Mouse (Mus musculus): ENCODE data around the gene Gm20388. TPM values are rescaled to one million over a fixed set of nuclear protein-coding genes. Genes with fewer than 3 reads are reported as not detected.

Gm20388 gene
- polyA plus RNA-seq, 1 experiment from 2014 or later: 5.5 TPM

DNA sequence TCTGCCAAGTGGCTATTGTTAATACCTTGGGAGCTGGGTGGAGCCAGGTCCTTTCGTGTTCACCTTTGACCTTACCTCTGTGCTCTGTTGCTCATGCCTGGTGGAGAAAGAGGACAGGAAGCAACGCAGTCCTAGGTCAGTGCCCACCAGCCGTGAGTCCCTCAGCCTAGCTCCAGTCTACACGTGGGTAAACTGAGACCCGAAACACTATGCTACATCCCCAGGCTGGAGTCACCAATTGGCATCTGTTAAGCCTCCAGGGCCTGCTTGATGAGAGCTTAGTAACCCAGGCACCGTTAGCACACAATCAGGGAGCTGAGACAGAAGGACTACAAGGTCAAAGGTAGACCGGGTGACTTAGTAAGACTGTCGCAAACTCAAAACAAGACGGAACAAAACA lies 1087.3 kb downstream of the Gm20388 start:
- H3K4me3 ChIP-seq: no peak overlapping the region
- no peak overlapping the region for H3K27ac ChIP-seq
- no peaks in the 10 kb centered on the region for H3K36me3 ChIP-seq (replicated peaks)
- no peaks in the 10 kb centered on the region for H3K9me3 ChIP-seq
- peaks cover 12% of the 10 kb centered on the region for H3K4me1 ChIP-seq
- H3K27me3 ChIP-seq (ENCODE audit: poor library complexity, severe bottlenecking): peaks cover 32% of the 10 kb centered on the region
- WGBS: 83% methylated on average over 9 of the region's 9 CpGs
- DNase-seq (ENCODE audit: extremely low spot score, low spot score): no peak

DNA sequence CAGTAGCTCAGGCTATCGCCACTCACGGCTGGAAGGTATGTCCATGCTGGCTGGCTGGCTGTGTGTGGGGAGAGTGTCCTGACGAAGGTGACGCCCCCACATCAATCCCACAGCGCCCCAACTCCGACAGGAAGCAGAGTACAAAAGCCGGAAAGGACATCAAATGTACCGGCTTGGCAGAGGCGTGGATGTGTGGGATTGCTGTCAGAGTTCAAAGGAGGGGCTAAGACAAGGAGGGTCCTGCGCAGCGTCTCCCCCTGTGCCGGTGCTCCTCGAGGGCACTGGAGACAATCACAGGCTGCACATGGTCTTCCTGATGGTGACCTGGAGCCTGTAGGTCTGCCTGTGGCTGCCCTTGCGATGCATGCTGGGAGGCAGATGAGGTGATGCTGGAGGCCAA lies 1088.3 kb downstream of the Gm20388 start:
- WGBS: 85% methylated on average over 14 of the region's 14 CpGs
- Histone ChIP-seq H3K9me3 (no peaks in the 10 kb centered on the region), H3K27me3 (ENCODE audit: poor library complexity, severe bottlenecking) (peaks cover 36% of the 10 kb centered on the region)

DNA sequence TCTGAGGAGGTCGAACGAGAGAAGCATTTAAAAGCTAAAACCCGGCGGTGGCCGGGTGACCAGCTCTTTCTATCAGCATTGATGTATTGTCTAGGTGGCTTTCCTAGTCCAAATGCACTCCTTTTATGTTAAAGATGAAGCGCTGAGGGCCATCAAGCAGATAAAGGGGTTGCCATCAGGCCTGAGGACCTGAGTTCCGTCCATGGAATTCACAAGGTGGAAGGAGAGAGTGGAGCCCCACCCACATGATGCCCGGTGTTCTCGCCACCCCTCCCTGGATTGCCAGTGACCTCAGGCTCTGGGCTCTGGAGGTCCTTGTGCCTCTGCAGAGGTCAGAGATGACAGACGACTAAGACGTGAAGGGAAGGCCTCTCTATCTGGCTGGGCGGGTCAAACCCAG lies 1091.3 kb downstream of the Gm20388 start:
- Histone ChIP-seq H3K27me3 (ENCODE audit: poor library complexity, severe bottlenecking) (peaks cover 15% of the 10 kb centered on the region), H3K4me1 (peaks cover 12% of the 10 kb centered on the region), H3K27ac (no peak overlapping the region), H3K4me3 (no peak overlapping the region), H3K36me3 (replicated peaks) (no peaks in the 10 kb centered on the region), H3K9me3 (peaks cover 8% of the 10 kb centered on the region; the same call in 1 of the 2 replicates)
- 80% methylated on average over 12 of the region's 12 CpGs for WGBS
- DNase-seq (ENCODE audit: extremely low spot score, low spot score): no peak

More for the DNA sequence above, 1088.3 kb downstream of the Gm20388 start:
- no peak for DNase-seq (ENCODE audit: extremely low spot score, low spot score)
- Histone ChIP-seq H3K4me1 (peaks cover 16% of the 10 kb centered on the region), H3K36me3 (replicated peaks) (no peaks in the 10 kb centered on the region), H3K4me3 (no peak overlapping the region), H3K27ac (no peak overlapping the region)

- no peak for DNase-seq (ENCODE audit: extremely low spot score, low spot score)
- WGBS: 69% methylated on average over 17 of the region's 17 CpGs
Measured at GRCm38 (mm10) chr8:121002871-121003539, 1092.4 kb downstream of the Gm20388 start.

DNA sequence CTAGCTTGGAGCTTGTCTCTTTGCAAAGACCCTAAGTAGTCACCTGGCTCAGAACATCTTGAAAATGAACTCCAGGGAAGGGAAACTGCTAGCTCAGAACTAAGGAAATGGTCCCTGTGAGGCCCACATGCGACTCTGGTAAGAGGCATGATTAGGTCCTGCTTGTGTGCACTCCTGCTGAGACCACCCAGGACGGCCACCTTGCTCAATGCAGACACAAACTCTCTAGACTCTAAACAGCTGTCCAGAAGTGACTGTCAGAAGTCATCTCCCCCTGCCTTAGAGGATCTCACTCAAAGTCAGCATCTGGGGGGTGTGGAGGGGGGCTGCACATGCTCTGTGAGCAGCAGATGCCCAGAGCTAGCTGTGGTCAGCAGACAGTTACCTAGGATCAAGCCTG lies 1093.0 kb downstream of the Gm20388 start:
- Histone ChIP-seq H3K27me3 (ENCODE audit: poor library complexity, severe bottlenecking) (peaks cover 10% of the 10 kb centered on the region; the same call in 1 of the 2 replicates), H3K4me1 (peaks cover 9% of the 10 kb centered on the region), H3K36me3 (replicated peaks) (no peaks in the 10 kb centered on the region), H3K9me3 (peaks cover 8% of the 10 kb centered on the region; the same call in 1 of the 2 replicates), H3K27ac (no peak overlapping the region), H3K4me3 (no peak overlapping the region)
- no peak for DNase-seq (ENCODE audit: extremely low spot score, low spot score)
- 65% methylated on average over 2 of the region's 2 CpGs for WGBS

More at GRCm38 (mm10) chr8:121002871-121003539, 1092.4 kb downstream of the Gm20388 start:
- no peak overlapping the region for H3K27ac ChIP-seq
- H3K36me3 ChIP-seq (replicated peaks): no peaks in the 10 kb centered on the region
- H3K4me3 ChIP-seq: no peak overlapping the region
- H3K9me3 ChIP-seq: peaks cover 8% of the 10 kb centered on the region; the same call in 1 of the 2 replicates
- H3K4me1 ChIP-seq: peaks cover 9% of the 10 kb centered on the region
- H3K27me3 ChIP-seq (ENCODE audit: poor library complexity, severe bottlenecking): peaks cover 10% of the 10 kb centered on the region; the same call in 1 of the 2 replicates

DNA sequence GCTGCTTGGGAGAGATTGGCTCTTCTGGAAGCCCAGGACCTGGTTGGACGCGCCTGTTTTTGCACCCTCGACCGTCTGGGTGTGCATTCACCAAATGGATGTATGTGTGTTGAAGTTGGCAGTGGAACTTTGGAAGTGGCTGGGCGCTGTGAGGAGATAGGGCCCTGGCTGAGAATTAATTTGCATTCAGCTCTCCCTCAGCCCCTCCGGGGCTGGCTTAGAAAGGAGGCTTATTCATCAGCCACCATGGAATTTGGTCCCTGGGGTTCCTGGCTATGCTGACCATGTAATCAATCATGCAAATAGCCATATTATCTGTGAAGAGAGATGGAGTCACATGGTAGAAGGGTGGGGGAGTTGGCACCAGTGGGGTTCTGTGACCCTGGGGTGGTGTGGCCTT lies 1102.7 kb downstream of the Gm20388 start:
- Histone ChIP-seq H3K27ac (no peak overlapping the region), H3K4me1 (peaks cover 19% of the 10 kb centered on the region), H3K4me3 (no peak overlapping the region), H3K36me3 (replicated peaks) (no peaks in the 10 kb centered on the region), H3K9me3 (no peaks in the 10 kb centered on the region), H3K27me3 (ENCODE audit: poor library complexity, severe bottlenecking) (peaks cover 55% of the 10 kb centered on the region)
- no peak for DNase-seq (ENCODE audit: extremely low spot score, low spot score)
- 60% methylated on average over 6 of the region's 6 CpGs for WGBS

DNA sequence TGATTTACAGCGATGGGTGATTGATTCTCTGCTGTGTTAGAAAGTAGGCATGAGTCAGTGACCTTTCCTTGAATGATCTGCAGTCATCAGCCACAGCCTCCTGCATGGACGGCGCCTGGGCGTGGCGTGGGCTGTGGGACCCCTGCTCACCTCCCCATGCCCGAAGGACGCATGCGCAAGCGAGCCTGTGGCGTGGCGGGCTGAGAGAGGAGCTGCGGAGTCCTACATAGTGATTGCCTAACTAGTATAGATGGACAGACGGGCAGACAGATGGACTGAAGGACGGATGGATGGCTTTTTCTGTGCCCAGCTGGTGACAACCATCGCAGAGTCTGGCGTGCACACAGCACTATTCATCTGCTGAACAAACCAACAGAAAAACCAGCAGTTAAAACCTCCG lies 1106.0 kb downstream of the Gm20388 start:
- DNase-seq (ENCODE audit: extremely low spot score, low spot score): no peak
- H3K4me3 ChIP-seq: no peak overlapping the region
- H3K27ac ChIP-seq: no peak overlapping the region
- H3K27me3 ChIP-seq (ENCODE audit: poor library complexity, severe bottlenecking): peaks cover 49% of the 10 kb centered on the region
- H3K36me3 ChIP-seq (replicated peaks): no peaks in the 10 kb centered on the region
- H3K9me3 ChIP-seq: no peaks in the 10 kb centered on the region
- H3K4me1 ChIP-seq: peaks cover 29% of the 10 kb centered on the region
- WGBS: 89% methylated on average over 17 of the region's 17 CpGs

DNA sequence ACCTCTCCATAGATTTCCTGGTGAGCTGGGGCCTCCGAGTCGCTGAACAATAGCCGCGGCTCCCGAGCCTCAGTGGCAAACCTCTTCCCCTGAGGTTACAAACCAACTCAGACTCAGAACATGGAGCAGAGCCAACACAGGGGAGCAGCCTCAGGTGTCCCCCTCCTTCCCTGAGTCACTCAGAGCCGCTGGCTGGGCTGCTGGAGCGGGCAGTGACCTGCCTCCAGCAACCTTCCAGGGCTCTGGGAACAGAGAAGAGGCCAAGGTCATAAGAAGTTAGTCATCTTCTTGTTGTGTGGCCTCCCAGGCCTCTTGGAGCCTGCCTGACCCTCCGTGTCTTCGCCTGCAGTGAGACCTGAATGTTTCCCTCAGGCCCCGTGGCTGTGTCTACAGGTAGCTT lies 1107.6 kb downstream of the Gm20388 start:
- 86% methylated on average over 10 of the region's 10 CpGs for WGBS
- peaks cover 28% of the 10 kb centered on the region for H3K4me1 ChIP-seq
- no peak overlapping the region for H3K27ac ChIP-seq
- H3K9me3 ChIP-seq: no peaks in the 10 kb centered on the region
- DNase-seq (ENCODE audit: extremely low spot score, low spot score): no peak
- no peaks in the 10 kb centered on the region for H3K36me3 ChIP-seq (replicated peaks)
- H3K27me3 ChIP-seq (ENCODE audit: poor library complexity, severe bottlenecking): peaks cover 56% of the 10 kb centered on the region
- H3K4me3 ChIP-seq: no peak overlapping the region

GRCm38 (mm10) chr8:121021488-121021887 lies 1110.8 kb downstream of the Gm20388 start:
- no peak overlapping the region for H3K27ac ChIP-seq
- no peak overlapping the region for H3K4me3 ChIP-seq
- peaks cover 63% of the 10 kb centered on the region for H3K27me3 ChIP-seq (ENCODE audit: poor library complexity, severe bottlenecking)
- no peak for DNase-seq (ENCODE audit: extremely low spot score, low spot score)
- 62% methylated on average over 12 of the region's 12 CpGs for WGBS
- no peaks in the 10 kb centered on the region for H3K36me3 ChIP-seq (replicated peaks)
- H3K9me3 ChIP-seq: no peaks in the 10 kb centered on the region
- H3K4me1 ChIP-seq: peaks cover 33% of the 10 kb centered on the region

DNA sequence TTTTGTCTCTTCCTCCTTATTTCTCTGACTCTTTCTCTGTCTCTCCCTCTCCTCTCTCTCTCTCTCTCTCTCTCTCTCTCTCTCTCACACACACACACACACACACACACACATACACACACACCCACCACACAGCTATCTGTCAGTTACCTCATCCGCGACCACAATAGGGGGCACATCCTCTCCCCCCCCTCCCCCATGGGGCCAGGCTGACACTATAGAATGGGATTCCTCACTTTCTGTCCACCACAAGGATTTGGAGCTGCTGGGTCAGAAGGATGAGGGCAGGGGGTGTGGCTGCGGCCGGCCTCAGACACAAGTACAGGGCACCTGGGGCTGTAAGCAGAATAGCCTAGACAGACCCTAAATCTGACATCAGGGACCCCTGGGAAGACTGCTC lies 1112.4 kb downstream of the Gm20388 start:
- DNase-seq (ENCODE audit: extremely low spot score, low spot score): no peak

DNA sequence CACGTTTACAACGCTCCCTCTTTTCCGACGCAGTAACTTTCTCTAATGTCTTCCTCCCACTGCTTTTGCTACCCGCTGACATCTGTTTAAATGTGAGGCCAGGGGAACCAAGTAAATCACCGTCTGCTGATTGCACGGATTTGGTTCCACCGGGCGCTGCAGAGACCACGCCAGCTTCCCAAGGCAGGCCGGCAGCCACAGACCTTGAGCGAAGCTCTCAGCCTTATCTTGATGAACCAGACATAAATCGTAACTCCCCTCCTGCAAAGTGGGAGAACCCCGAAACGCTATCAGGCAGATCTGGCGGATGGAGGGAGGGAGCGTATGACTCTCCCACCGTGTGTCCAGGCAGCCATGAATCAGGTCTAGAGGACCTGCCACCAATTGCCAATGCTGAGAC lies 1113.1 kb downstream of the Gm20388 start:
- no peaks in the 10 kb centered on the region for H3K9me3 ChIP-seq
- 86% methylated on average over 18 of the region's 18 CpGs for WGBS
- no peaks in the 10 kb centered on the region for H3K36me3 ChIP-seq (replicated peaks)
- H3K4me3 ChIP-seq: no peak overlapping the region
- H3K27ac ChIP-seq: no peak overlapping the region
- no peak for DNase-seq (ENCODE audit: extremely low spot score, low spot score)
- H3K4me1 ChIP-seq: peaks cover 26% of the 10 kb centered on the region
- peaks cover 51% of the 10 kb centered on the region for H3K27me3 ChIP-seq (ENCODE audit: poor library complexity, severe bottlenecking)

More for the DNA sequence above, 1112.4 kb downstream of the Gm20388 start:
- Histone ChIP-seq H3K36me3 (replicated peaks) (no peaks in the 10 kb centered on the region), H3K27ac (no peak overlapping the region), H3K9me3 (no peaks in the 10 kb centered on the region), H3K27me3 (ENCODE audit: poor library complexity, severe bottlenecking) (peaks cover 59% of the 10 kb centered on the region), H3K4me3 (no peak overlapping the region), H3K4me1 (peaks cover 26% of the 10 kb centered on the region)
- WGBS: 96% methylated on average over 4 of the region's 4 CpGs

DNA sequence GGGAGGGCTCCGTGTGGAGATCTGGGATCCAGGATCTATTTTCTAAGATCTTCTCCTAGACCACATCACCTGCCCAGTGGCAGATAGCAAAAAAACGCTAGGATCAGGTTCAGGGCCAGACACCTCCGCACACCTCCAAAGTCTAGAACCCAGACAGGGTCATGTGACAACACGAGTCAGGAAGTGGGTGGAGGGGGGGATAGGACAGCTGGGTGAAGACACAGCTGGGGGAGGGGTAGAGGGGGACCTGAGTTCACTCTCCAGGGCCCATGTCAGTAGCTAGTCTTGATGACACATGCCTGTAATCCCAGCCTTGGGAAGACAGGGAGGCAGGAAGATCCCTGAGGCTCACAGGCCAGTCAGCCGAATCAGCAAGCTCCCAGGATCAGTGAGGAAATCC lies 1114.8 kb downstream of the Gm20388 start:
- H3K4me3 ChIP-seq: no peak overlapping the region
- no peaks in the 10 kb centered on the region for H3K36me3 ChIP-seq (replicated peaks)
- WGBS: 80% methylated on average over 5 of the region's 5 CpGs
- H3K9me3 ChIP-seq: no peaks in the 10 kb centered on the region
- DNase-seq (ENCODE audit: extremely low spot score, low spot score): no peak
- H3K27ac ChIP-seq: no peak overlapping the region
- peaks cover 61% of the 10 kb centered on the region for H3K27me3 ChIP-seq (ENCODE audit: poor library complexity, severe bottlenecking)
- H3K4me1 ChIP-seq: peaks cover 30% of the 10 kb centered on the region

DNA sequence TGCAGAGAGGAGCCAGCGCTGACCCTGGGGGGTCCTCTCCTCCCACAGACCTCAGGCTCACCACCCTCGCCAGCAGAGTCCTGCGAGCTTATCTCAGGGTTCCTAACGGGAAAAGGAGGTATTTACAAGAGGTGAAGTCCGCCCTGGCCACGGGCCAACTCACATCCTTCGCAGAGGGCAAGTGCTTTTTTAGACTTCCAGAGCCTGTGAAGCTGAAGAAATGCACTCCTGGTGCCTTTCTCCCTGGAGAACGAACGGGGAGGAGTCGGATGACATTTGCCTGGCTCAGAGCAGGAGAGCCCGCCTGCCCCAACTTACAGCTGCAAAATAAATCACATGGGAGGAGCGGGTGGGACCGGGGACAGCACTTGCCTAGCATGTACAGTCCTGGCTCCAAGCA lies 1117.1 kb downstream of the Gm20388 start:
- H3K27me3 ChIP-seq (ENCODE audit: poor library complexity, severe bottlenecking): peaks cover 69% of the 10 kb centered on the region

More for the DNA sequence above, 1117.1 kb downstream of the Gm20388 start:
- Histone ChIP-seq H3K36me3 (replicated peaks) (no peaks in the 10 kb centered on the region), H3K4me3 (no peak overlapping the region), H3K4me1 (peaks cover 18% of the 10 kb centered on the region), H3K27ac (no peak overlapping the region), H3K9me3 (no peaks in the 10 kb centered on the region)
- DNase-seq (ENCODE audit: extremely low spot score, low spot score): no peak
- 61% methylated on average over 13 of the region's 13 CpGs for WGBS
